Mouse (Mus musculus) liver, embryonic 16.5 days (tissue): ENCODE results near the gene Crtc1. TPM values are rescaled to one million over a fixed set of nuclear protein-coding genes. Genes with fewer than 3 reads are reported as not detected.
A peak's percentile ranks its signal among the peaks of the same experiment; 100 is the strongest.

ENCODE experiments used
- ATAC-seq: fragments of 200-750 bp; cut with Nextera tagmentation; 2 replicates; pipeline ENCODE4 v1.8.0; 2017; ENCODE audit warnings: low read depth, mild to moderate bottlenecking, moderate number of reproducible peaks, moderate library complexity
- H3K27ac ChIP-seq: fragments of 300-500 bp; sonication (generic); 2 replicates; pipeline ENCODE4 v1.5.1; 2014; ENCODE audit warnings: mild to moderate bottlenecking, low read length
- H3K27me3 ChIP-seq: fragments of 300-500 bp; sonication (generic); 2 replicates; pipeline ENCODE4 v1.6.1; 2014; ENCODE audit warnings: low read depth, low read length, mixed read lengths; ENCODE audit not compliant: control insufficient read depth, insufficient read depth
- H3K36me3 ChIP-seq: fragments of 300-500 bp; sonication (generic); 2 replicates; pipeline ENCODE4 v1.6.1; 2014; ENCODE audit warnings: mild to moderate bottlenecking; ENCODE audit not compliant: control insufficient read depth, insufficient read depth
- H3K4me1 ChIP-seq: fragments of 300-500 bp; sonication (generic); 2 replicates; pipeline ENCODE4 v1.6.1; 2014; ENCODE audit warnings: low read depth, low read length, mixed read lengths; ENCODE audit not compliant: control insufficient read depth
- H3K4me2 ChIP-seq: fragments of 300-500 bp; sonication (generic); 2 replicates; pipeline ENCODE4 v1.6.1; 2014; ENCODE audit warnings: low read depth, low read length, mixed read lengths
- H3K4me3 ChIP-seq: fragments of 300-500 bp; sonication (generic); 2 replicates; pipeline ENCODE4 v1.5.1; 2014; ENCODE audit warnings: low read depth, mild to moderate bottlenecking, low read length
- H3K9ac ChIP-seq: fragments of 300-500 bp; sonication (generic); 2 replicates; pipeline ENCODE4 v1.6.1; 2014; ENCODE audit warnings: low read depth, low read length
- H3K9me3 ChIP-seq: fragments of 300-500 bp; sonication (generic); replicated peaks from 2 replicates; pipeline ENCODE4 v1.6.1; 2016; ENCODE audit warnings: low read length; ENCODE audit not compliant: control insufficient read depth
- WGBS: fragments of 180-500 bp; shearing (Covaris S2); extraction: QIAGEN DNeasy Blood & Tissue Kit; methylation state at CpG from one replicate; pipeline ENCODE4 v1.1.7; 2014; ENCODE audit not compliant: insufficient replicate concordance; 5-methylcytosine and 5-hydroxymethylcytosine counted together
- polyA plus RNA-seq: library from polyadenylated mRNA; unstranded; fragments of >200 nt; fragmentation: Nextera tagmentation; extraction: Ambion mirVana; gene quantifications from 2 replicates; pipeline ENCODE4 v1.2.1, GENCODE M21; 2015

Gene Crtc1
- polyA plus RNA-seq, 1 experiment from 2014 or later: 3.9 TPM

- Histone ChIP-seq H3K4me3 (peak overlapping the region; percentile 46), H3K4me1 (peaks cover 33% of the 10 kb centered on the region), H3K9ac (no peak overlapping the region), H3K27me3 (peaks cover 78% of the 10 kb centered on the region), H3K27ac (no peak overlapping the region), H3K9me3 (no peaks in the 10 kb centered on the region), H3K36me3 (no peaks in the 10 kb centered on the region), H3K4me2 (peak overlapping the region; percentile 56)
- under 1% methylated on average over 52 of the region's 53 CpGs for WGBS
- peak; percentile 65 for ATAC-seq
These were observed 65.0 kb downstream of the Crtc1 start for GRCm38 (mm10) chr8:70374318-70374927.

GRCm38 (mm10) chr8:70373397-70374317 is 65.7 kb downstream of the Crtc1 start, which contains the start of gene Comp:
Gene Comp (plus strand): TSS chr8:70373558.
- Histone ChIP-seq H3K4me3 (peak within 1 kb of the TSS; percentile 46), H3K27me3 (peaks cover 71% of the 10 kb centered on the region), H3K9me3 (no peaks in the 10 kb centered on the region), H3K36me3 (no peaks in the 10 kb centered on the region), H3K27ac (no peak within 1 kb of the TSS), H3K4me2 (peak within 1 kb of the TSS; percentile 56), H3K9ac (no peak within 1 kb of the TSS), H3K4me1 (peaks cover 33% of the 10 kb centered on the region)
- peak; percentile 14; the same call in 1 of the 2 replicates for ATAC-seq
- 4% methylated on average over 47 of the region's 47 CpGs for WGBS

- no peak overlapping the region for H3K4me3 ChIP-seq
- no peak overlapping the region for H3K27ac ChIP-seq
- no peaks in the 10 kb centered on the region for H3K36me3 ChIP-seq
- H3K4me2 ChIP-seq: no peak overlapping the region
- peaks cover 33% of the 10 kb centered on the region for H3K4me1 ChIP-seq
- 40% methylated on average over 6 of the region's 6 CpGs for WGBS
- H3K9ac ChIP-seq: no peak overlapping the region
- peaks cover 61% of the 10 kb centered on the region for H3K27me3 ChIP-seq
- no peak for ATAC-seq
- no peaks in the 10 kb centered on the region for H3K9me3 ChIP-seq
These were observed 67.4 kb downstream of the Crtc1 start for GRCm38 (mm10) chr8:70371951-70372350.

- Histone ChIP-seq H3K36me3 (no peaks in the 10 kb centered on the region), H3K4me1 (peaks cover 27% of the 10 kb centered on the region), H3K9me3 (no peaks in the 10 kb centered on the region), H3K27ac (no peak overlapping the region), H3K27me3 (peaks cover 46% of the 10 kb centered on the region), H3K4me2 (no peak overlapping the region), H3K9ac (no peak overlapping the region), H3K4me3 (no peak overlapping the region)
- ATAC-seq: no peak
- WGBS: 80% methylated on average over 7 of the region's 7 CpGs
These were observed 68.9 kb downstream of the Crtc1 start for GRCm38 (mm10) chr8:70370476-70370875.

DNA sequence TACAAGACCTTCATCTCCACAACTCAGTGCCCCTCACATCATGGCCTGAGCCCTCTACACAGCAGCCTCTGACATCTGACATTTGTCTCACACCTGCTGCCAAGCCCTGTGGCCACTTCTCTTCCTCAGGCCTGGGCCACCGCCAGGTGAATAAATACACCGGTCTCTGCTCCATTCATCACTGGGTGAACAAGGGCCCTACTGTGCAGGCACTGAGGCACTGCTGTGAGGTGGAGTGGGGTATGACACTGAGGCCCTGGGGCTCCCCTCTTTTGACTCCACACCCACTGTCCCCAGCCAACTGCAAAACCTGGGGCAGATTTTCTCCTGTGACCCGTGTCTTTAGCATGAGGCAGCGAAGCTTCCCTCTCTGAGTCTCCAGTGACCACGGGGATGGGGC is 72.8 kb downstream of the Crtc1 start:
- H3K27me3 ChIP-seq: peaks cover 7% of the 10 kb centered on the region
- ATAC-seq: no peak
- H3K4me2 ChIP-seq: no peak overlapping the region
- WGBS: 56% methylated on average over 5 of the region's 5 CpGs
- no peak overlapping the region for H3K4me3 ChIP-seq
- H3K9me3 ChIP-seq: no peaks in the 10 kb centered on the region
- H3K27ac ChIP-seq: no peak overlapping the region
- H3K9ac ChIP-seq: no peak overlapping the region
- peaks cover 8% of the 10 kb centered on the region for H3K4me1 ChIP-seq
- H3K36me3 ChIP-seq: no peaks in the 10 kb centered on the region

- Histone ChIP-seq H3K27me3 (no peaks in the 10 kb centered on the region), H3K27ac (peak overlapping the region; percentile 49), H3K9ac (no peak overlapping the region), H3K4me3 (no peak overlapping the region), H3K4me1 (peaks cover 8% of the 10 kb centered on the region), H3K4me2 (no peak overlapping the region), H3K9me3 (peaks cover 2% of the 10 kb centered on the region; the same call in 1 of the 2 replicates), H3K36me3 (no peaks in the 10 kb centered on the region)
- peak; percentile 79 for ATAC-seq
- 44% methylated on average over 5 of the region's 5 CpGs for WGBS
These were observed 75.3 kb downstream of the Crtc1 start for GRCm38 (mm10) chr8:70364066-70364465.

DNA sequence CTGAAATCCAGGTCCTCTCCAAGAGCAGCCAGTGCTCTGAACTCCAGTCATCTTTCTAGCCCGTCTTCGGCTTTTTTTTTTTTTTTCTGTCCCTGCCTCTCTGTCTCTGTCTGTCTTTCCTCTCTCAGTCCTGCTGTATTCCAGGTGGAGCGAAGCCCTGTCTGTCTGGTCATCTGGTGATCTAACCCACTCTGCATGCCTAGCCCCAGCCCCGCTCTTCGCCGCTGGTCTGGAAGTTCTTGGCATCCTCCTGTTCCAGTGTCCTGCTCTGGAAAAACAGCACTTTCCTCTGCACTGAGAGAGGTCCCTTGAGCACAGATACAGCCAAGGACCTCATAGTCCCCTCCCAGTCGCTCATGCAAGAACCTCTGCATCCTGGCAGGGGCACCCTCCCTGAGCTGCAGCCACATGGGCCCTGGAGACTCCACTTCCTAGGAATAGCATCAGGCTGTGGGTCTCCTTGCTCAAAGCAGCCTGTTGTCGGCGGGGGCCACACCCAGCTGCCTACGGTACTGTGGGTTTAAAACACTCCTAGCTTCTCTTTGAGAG is 77.8 kb downstream of the Crtc1 start:
- 72% methylated on average over 10 of the region's 10 CpGs for WGBS

DNA sequence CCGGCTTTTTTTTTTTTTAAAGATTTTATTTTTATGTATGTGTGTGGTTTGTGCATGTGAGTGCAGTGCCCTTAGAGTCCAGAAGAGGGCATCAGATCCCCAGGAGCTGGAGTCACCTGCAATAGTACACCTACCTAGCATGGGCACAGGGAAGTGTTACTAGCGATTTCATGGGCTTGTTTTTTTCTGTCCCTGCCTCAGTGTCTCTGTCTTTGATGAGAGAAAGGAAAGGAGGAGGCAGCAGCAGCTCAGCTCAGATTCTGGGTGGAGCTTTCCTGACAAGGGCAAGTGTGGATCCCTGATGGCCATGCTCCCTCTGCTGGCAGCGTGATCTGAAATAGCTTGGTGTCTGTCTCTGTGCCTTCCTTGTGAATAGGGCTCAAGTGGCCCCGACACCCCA is 78.6 kb downstream of the Crtc1 start:
- Histone ChIP-seq H3K27ac (no peak overlapping the region), H3K9me3 (peaks cover 2% of the 10 kb centered on the region; the same call in 1 of the 2 replicates), H3K36me3 (no peaks in the 10 kb centered on the region), H3K4me1 (peaks cover 21% of the 10 kb centered on the region), H3K9ac (no peak overlapping the region), H3K27me3 (no peaks in the 10 kb centered on the region), H3K4me2 (no peak overlapping the region), H3K4me3 (no peak overlapping the region)
- no peak for ATAC-seq
- 44% methylated on average over 4 of the region's 4 CpGs for WGBS

More for the DNA sequence above, 77.8 kb downstream of the Crtc1 start:
- Histone ChIP-seq H3K4me3 (no peak overlapping the region), H3K9ac (no peak overlapping the region), H3K36me3 (no peaks in the 10 kb centered on the region), H3K4me2 (no peak overlapping the region), H3K27me3 (no peaks in the 10 kb centered on the region), H3K27ac (no peak overlapping the region), H3K4me1 (peaks cover 16% of the 10 kb centered on the region), H3K9me3 (peaks cover 2% of the 10 kb centered on the region; the same call in 1 of the 2 replicates)
- no peak for ATAC-seq
